Mouse (Mus musculus) urinary bladder, postnatal 4 days (tissue): Measurements from ENCODE around the gene Csrnp1.

Source experiments
- DNase-seq, 2 experiments: peaks; one replicate each; pipeline ENCODE4 v3.0.0; 2021 to 2022; ENCODE audit warnings: low spot score in 2 of 2

Csrnp1 gene

GRCm38 (mm10) chr9:119977557-119978060 is 6.8 kb downstream of the Csrnp1 start:
- DNase-seq: no peak

GRCm38 (mm10) chr9:119976704-119977556 is 7.5 kb downstream of the Csrnp1 start:
- DNase-seq: no peak

GRCm38 (mm10) chr9:119975286-119975685 is 9.2 kb downstream of the Csrnp1 start:
- DNase-seq: no peak

GRCm38 (mm10) chr9:119974609-119975008 is 9.8 kb downstream of the Csrnp1 start:
- no peak for DNase-seq

- DNase-seq: no peak
Observed at GRCm38 (mm10) chr9:119973869-119974520, 10.5 kb downstream of the Csrnp1 start.

GRCm38 (mm10) chr9:119973281-119973680 is 11.2 kb downstream of the Csrnp1 start:
- DNase-seq: no peak

- DNase-seq: no peak
Observed at GRCm38 (mm10) chr9:119972582-119972981, 11.9 kb downstream of the Csrnp1 start.

GRCm38 (mm10) chr9:119972166-119972565 is 12.3 kb downstream of the Csrnp1 start:
- DNase-seq: no peak

GRCm38 (mm10) chr9:119970763-119971656 is 13.4 kb downstream of the Csrnp1 start:
- DNase-seq: no peak

GRCm38 (mm10) chr9:119970221-119970620 is 14.2 kb downstream of the Csrnp1 start:
- DNase-seq: peak; percentile 57 to 81

GRCm38 (mm10) chr9:119969811-119970210 is 14.6 kb downstream of the Csrnp1 start:
- no peak for DNase-seq

- DNase-seq: no peak
Observed at GRCm38 (mm10) chr9:119966221-119966910, 18.1 kb downstream of the Csrnp1 start.

GRCm38 (mm10) chr9:119965186-119965585 is 19.3 kb downstream of the Csrnp1 start:
- DNase-seq: no peak

GRCm38 (mm10) chr9:119964206-119964605 is 20.3 kb downstream of the Csrnp1 start:
- no peak for DNase-seq

GRCm38 (mm10) chr9:119962987-119963667 is 21.3 kb downstream of the Csrnp1 start:
- peak in 1 of 2 experiments; percentile 54 for DNase-seq

- DNase-seq: no peak
Observed at GRCm38 (mm10) chr9:119962216-119962615, 22.2 kb downstream of the Csrnp1 start.

GRCm38 (mm10) chr9:119958835-119959234 is 25.6 kb downstream of the Csrnp1 start:
- DNase-seq: no peak

GRCm38 (mm10) chr9:119951388-119951787 is 33.1 kb downstream of the Csrnp1 start:
- DNase-seq: no peak

GRCm38 (mm10) chr9:119950434-119950833 is 34.0 kb downstream of the Csrnp1 start:
- no peak for DNase-seq

GRCm38 (mm10) chr9:119948804-119949203 is 35.7 kb downstream of the Csrnp1 start:
- no peak for DNase-seq
